Mouse (Mus musculus): ENCODE results near the gene Rdh16. TPM values are rescaled to one million over a fixed set of nuclear protein-coding genes. Genes with fewer than 3 reads are reported as not detected.

Gene Rdh16
- under 1 TPM; 0.23 to 0.53 TPM for polyA plus RNA-seq (2017; shearing (Covaris generic))

GRCm38 (mm10) chr10:127800891-127801290 is at the start of gene Rdh16:
TSS of gene Rdh16 (plus strand) at chr10:127801152.

GRCm38 (mm10) chr10:127751548-127751947 is 49.4 kb upstream of the Rdh16 start, which contains the start of gene Gpr182:
TSS of gene Gpr182 (minus strand) at chr10:127751732.

GRCm38 (mm10) chr10:127759181-127760110 is 41.5 kb upstream of the Rdh16 start, which contains the start of the genes Rdh1 and Rdh16f1:
TSS of gene Rdh1 (plus strand) at chr10:127759721.
TSS of gene Rdh16f1 (plus strand) at chr10:127759787.

GRCm38 (mm10) chr10:127776011-127776410 is 24.9 kb upstream of the Rdh16 start, which contains the start of gene Rdh9:
TSS of gene Rdh9 (plus strand) at chr10:127776386.

GRCm38 (mm10) chr10:127849628-127850027 is 48.7 kb downstream of the Rdh16 start, which contains the start of gene Rdh19:
TSS of gene Rdh19 (plus strand) at chr10:127849928.

GRCm38 (mm10) chr10:127866232-127866631 is 65.3 kb downstream of the Rdh16 start, which contains the start of gene Rdh16f2:
TSS of gene Rdh16f2 (plus strand) at chr10:127866474.

GRCm38 (mm10) chr10:127888605-127889004 is 87.7 kb downstream of the Rdh16 start, which contains the start of gene Rdh7:
TSS of gene Rdh7 (minus strand) at chr10:127888817.

Other genes starting within 250 kb of the Rdh16 start
- 1 to 10 TPM in 1 of 2 experiments, under 1 TPM in 1; 0.36 to 2.3 TPM for gene Lrp1, start 180.0 kb upstream of the Rdh16 start, polyA plus RNA-seq (2017; shearing (Covaris generic))
- gene Stat6, start 158.2 kb upstream of the Rdh16 start, polyA plus RNA-seq (2017; shearing (Covaris generic)), result 100 to 1,000 TPM; 207 to 235 TPM
- gene Nemp1, start 134.3 kb upstream of the Rdh16 start, polyA plus RNA-seq (2017; shearing (Covaris generic)), result 1 to 10 TPM; 7.2 to 9.8 TPM
- 10 to 100 TPM; 64.6 to 67.1 TPM for gene Nab2, start 132.6 kb upstream of the Rdh16 start, polyA plus RNA-seq (2017; shearing (Covaris generic))
- under 1 TPM; 0.23 to 0.54 TPM for gene Myo1a, start 96.0 kb upstream of the Rdh16 start, polyA plus RNA-seq (2017; shearing (Covaris generic))
- 1 to 10 TPM in 1 of 2 experiments, under 1 TPM in 1; 0.48 to 2.2 TPM for gene Tac2, start 76.7 kb upstream of the Rdh16 start, polyA plus RNA-seq (2017; shearing (Covaris generic))
- gene Zbtb39, start 61.6 kb upstream of the Rdh16 start, polyA plus RNA-seq (2017; shearing (Covaris generic)), result under 1 TPM; 0.64 to 0.82 TPM
- under 1 TPM in 1 of 2 experiments, not detected in 1; 0.11 TPM for gene Gpr182, start 49.4 kb upstream of the Rdh16 start, polyA plus RNA-seq (2017; shearing (Covaris generic))
- gene Rdh1, start 41.4 kb upstream of the Rdh16 start, polyA plus RNA-seq (2017; shearing (Covaris generic)), result under 1 TPM; 0.18 to 0.34 TPM
- gene Rdh16f1, start 41.4 kb upstream of the Rdh16 start, polyA plus RNA-seq (2017; shearing (Covaris generic)), result 1 to 10 TPM in 1 of 2 experiments, not detected in 1; 1.1 TPM
- 1 to 10 TPM in 1 of 2 experiments, under 1 TPM in 1; 0.13 to 2.6 TPM for gene Rdh9, start 24.8 kb upstream of the Rdh16 start, polyA plus RNA-seq (2017; shearing (Covaris generic))
- under 1 TPM in 1 of 2 experiments, not detected in 1; 0.22 TPM for gene Rdh19, start 48.8 kb downstream of the Rdh16 start, polyA plus RNA-seq (2017; shearing (Covaris generic))
- gene Rdh16f2, start 65.3 kb downstream of the Rdh16 start, polyA plus RNA-seq (2017; shearing (Covaris generic)), result not detected
- 1 to 10 TPM in 1 of 2 experiments, not detected in 1; 1.1 TPM for gene Rdh7, start 87.7 kb downstream of the Rdh16 start, polyA plus RNA-seq (2017; shearing (Covaris generic))
- gene Sdr9c7, start 97.4 kb downstream of the Rdh16 start, polyA plus RNA-seq (2017; shearing (Covaris generic)), result under 1 TPM in 1 of 2 experiments, not detected in 1; 0.59 TPM
- not detected for gene Hsd17b6, start 206.5 kb downstream of the Rdh16 start, polyA plus RNA-seq (2017; shearing (Covaris generic))
- 10 to 100 TPM; 15.8 to 19.5 TPM for gene Prim1, start 214.0 kb downstream of the Rdh16 start, polyA plus RNA-seq (2017; shearing (Covaris generic))
- gene Naca, start 234.4 kb downstream of the Rdh16 start, polyA plus RNA-seq (2017; shearing (Covaris generic)), result 100 to 1,000 TPM; 440 to 504 TPM